In the genomic region with DNA sequence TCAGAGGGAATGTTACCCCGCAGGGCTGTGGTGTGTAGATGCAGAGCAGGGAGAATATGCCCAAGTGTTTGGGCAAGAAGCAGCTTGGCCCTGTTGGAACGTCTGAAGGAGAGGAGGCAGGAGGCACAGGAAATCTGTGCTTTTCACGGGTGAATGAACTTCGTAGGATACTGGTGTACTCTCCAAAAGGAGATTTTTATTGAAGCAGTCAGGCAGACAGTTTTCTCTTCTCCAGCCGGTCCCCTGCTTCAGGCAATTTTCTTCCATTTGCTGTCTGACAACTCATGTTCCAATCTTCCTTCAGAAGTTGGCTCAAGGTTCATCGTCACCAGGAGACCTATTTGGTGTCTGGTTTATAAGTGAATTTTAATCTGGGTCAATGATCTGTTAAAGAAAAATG, we compare ENCODE assay signal across 11 mouse cellular contexts.
DNase-seq lines count a peak whose midpoint lies in the region; ATAC-seq and TF ChIP-seq lines count a peak whose summit lies in the region.
"Had no signal": no experiment of that assay in that cellular context is flagged by ENCODE, and none has a peak within 500 bp of the region (broad histone marks: within the 10 kb centered on the region; RNA-seq: fewer than 3 reads in every experiment).

No protein-coding gene starts in this region.

- H3K9ac ChIP-seq in forebrain, embryonic 16.5 days (replicated peaks; ENCODE audit: low read depth, low read length): no peak overlapping the region
- no peak overlapping the region for H3K9ac ChIP-seq in lung, postnatal 0 days (replicated peaks; ENCODE audit: low read depth)

- H3K27me3 ChIP-seq in forebrain, embryonic 16.5 days (replicated peaks; ENCODE audit: control insufficient read depth, insufficient read depth, low read length): no peaks in the 10 kb centered on the region
- no peaks in the 10 kb centered on the region for H3K27me3 ChIP-seq in lung, postnatal 0 days (replicated peaks; ENCODE audit: insufficient read depth, low read length)

- WGBS in forebrain, embryonic 16.5 days: 37% methylated on average over 6 of the region's 6 CpGs
- 44% methylated on average over 6 of the region's 6 CpGs for WGBS in lung, postnatal 0 days

- TF ChIP-seq EP300 in lung, postnatal 0 days (IDR thresholded peaks at IDR 0.05): no peak

- no peak overlapping the region for H3K4me2 ChIP-seq in forebrain, embryonic 16.5 days (ENCODE audit: low read length)
- no peak overlapping the region for H3K4me2 ChIP-seq in lung, postnatal 0 days (replicated peaks; ENCODE audit: low read depth, low read length)

- H3K27ac ChIP-seq in gastrocnemius, adult 2 months: 0 out of 2 replicates have a peak overlapping the region, but pooled peaks have one; percentile 40
- H3K27ac ChIP-seq in forebrain, embryonic 16.5 days (ENCODE audit: low read length): peak overlapping the region; percentile 53
- no peak overlapping the region for H3K27ac ChIP-seq in lung, postnatal 0 days (ENCODE audit: low read length)

- peaks cover 6% of the 10 kb centered on the region; the same call in 1 of the 2 replicates for H3K4me1 ChIP-seq in forebrain, embryonic 16.5 days (replicated peaks; ENCODE audit: control insufficient read depth, insufficient read depth, low read length)
- no peaks in the 10 kb centered on the region for H3K4me1 ChIP-seq in lung, postnatal 0 days (ENCODE audit: insufficient read depth, low read depth, low read length)

- no peak for TF ChIP-seq CTCF in gastrocnemius, adult 2 months (IDR thresholded peaks at IDR 0.05)
- no peak for TF ChIP-seq CTCF in lung, postnatal 0 days (IDR thresholded peaks at IDR 0.05)

- no peak overlapping the region for H3K4me3 ChIP-seq in gastrocnemius, adult 2 months
- no peak overlapping the region for H3K4me3 ChIP-seq in forebrain, embryonic 16.5 days (replicated peaks; ENCODE audit: low read length)
- H3K4me3 ChIP-seq in lung, postnatal 0 days (ENCODE audit: low read depth, low read length): no peak overlapping the region

- intact Hi-C loops in gastrocnemius, adult 2 months (cut with DNase I): no loop called here

- peak; percentile 72 for ATAC-seq in forebrain, embryonic 16.5 days
- no peak for ATAC-seq in lung, postnatal 0 days

- DNase-seq in gastrocnemius, adult 2 months: no peak
- no peak for DNase-seq in gastrocnemius, postnatal 10 days
- DNase-seq in Muller cell, postnatal 12 days (ENCODE audit: inconsistent ontology term): peak; percentile 66
- peak; percentile 52 to 70 for DNase-seq in cerebellum, adult 18-20 months
- DNase-seq in adrenal gland, postnatal 14 days: no peak
- no peak for DNase-seq in thymus, postnatal 14 days
- DNase-seq in lung, postnatal 0 days (ENCODE audit: low spot score): no peak
- DNase-seq: gastrocnemius, postnatal 25 days; kidney, adult 11 months; lung, adult 18-20 months had no signal

- no peaks in the 10 kb centered on the region for H3K36me3 ChIP-seq in forebrain, embryonic 16.5 days (ENCODE audit: control insufficient read depth, insufficient read depth)
- no peaks in the 10 kb centered on the region for H3K36me3 ChIP-seq in lung, postnatal 0 days (ENCODE audit: insufficient read depth, low read length)

- H3K9me3 ChIP-seq in forebrain, embryonic 16.5 days (ENCODE audit: control insufficient read depth, low read length): no peaks in the 10 kb centered on the region
- no peaks in the 10 kb centered on the region for H3K9me3 ChIP-seq in lung, postnatal 0 days (ENCODE audit: low read length)

Comparison
In these comparisons a context has a peak if more than half of its experiments do, and no peak if none do; other contexts are left out.
1. DNase-seq: peak in Muller cell, postnatal 12 days (single experiment) and cerebellum, adult 18-20 months (2 of 2); none in gastrocnemius, adult 2 months (single experiment), gastrocnemius, postnatal 10 days (single experiment), adrenal gland, postnatal 14 days (single experiment), thymus, postnatal 14 days (single experiment) and lung, postnatal 0 days (single experiment).